Mouse (Mus musculus): ENCODE measurements around the gene Cutc. TPM values are rescaled to one million over a fixed set of nuclear protein-coding genes. Genes with fewer than 3 reads are reported as not detected.

Cutc gene
- polyA plus RNA-seq, 1 experiment: 5.2 TPM

- no peak for TF ChIP-seq POLR2A (IDR thresholded peaks at IDR 0.05; ENCODE audit: low read depth, low read length)
- no peak for TF ChIP-seq CTCF (IDR thresholded peaks at IDR 0.05; ENCODE audit: extremely low read depth, insufficient read depth, insufficient read length, insufficient replicate concordance)
- Histone ChIP-seq H3K27ac (ENCODE audit: insufficient read depth, low read length) (no peak overlapping the region), H3K36me3 (ENCODE audit: control insufficient read depth, insufficient read depth, low read length) (peaks cover 18% of the 10 kb centered on the region), H3K27me3 (ENCODE audit: control insufficient read depth, insufficient read depth, low read length) (no peaks in the 10 kb centered on the region), H3K4me1 (ENCODE audit: control insufficient read depth, insufficient read depth, insufficient read length) (peaks cover 4% of the 10 kb centered on the region; the same call in 1 of the 2 replicates), H3K4me3 (ENCODE audit: extremely low read depth, insufficient read depth, insufficient read length) (no peak overlapping the region)
- WGBS: 86% methylated on average over 22 of the region's 22 CpGs
- DNase-seq (ENCODE audit: low read depth in 1 of 2, low spot score in 2 of 2): no peak
Observed at GRCm38 (mm10) chr19:43729296-43730036, 23.3 kb upstream of the Cutc start.

DNA sequence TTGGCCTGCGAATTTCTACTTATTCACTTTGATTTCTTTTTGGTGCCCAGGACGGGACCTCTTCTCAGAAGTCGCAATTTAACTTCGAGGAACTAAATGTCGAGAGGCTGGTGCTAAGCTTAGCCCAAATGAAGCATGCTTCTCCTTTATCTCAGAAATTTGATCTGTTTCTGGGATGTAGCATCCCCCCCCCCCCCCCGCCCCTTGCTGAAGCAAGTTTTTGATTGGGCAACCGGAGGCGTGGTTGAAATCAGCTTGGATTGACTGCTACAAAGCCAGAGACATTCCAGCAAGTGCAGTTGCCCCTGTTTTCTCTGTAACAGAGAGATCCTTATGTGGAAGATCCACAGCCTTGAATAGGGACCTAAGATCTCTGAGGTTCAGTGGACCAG is 22.8 kb upstream of the Cutc start:
- peaks cover 4% of the 10 kb centered on the region; the same call in 1 of the 2 replicates for H3K4me1 ChIP-seq (ENCODE audit: control insufficient read depth, insufficient read depth, insufficient read length)
- no peak for DNase-seq (ENCODE audit: low read depth in 1 of 2, low spot score in 2 of 2)
- peaks cover 21% of the 10 kb centered on the region for H3K36me3 ChIP-seq (ENCODE audit: control insufficient read depth, insufficient read depth, low read length)
- no peak overlapping the region for H3K27ac ChIP-seq (ENCODE audit: insufficient read depth, low read length)
- H3K27me3 ChIP-seq (ENCODE audit: control insufficient read depth, insufficient read depth, low read length): no peaks in the 10 kb centered on the region
- TF ChIP-seq CTCF (IDR thresholded peaks at IDR 0.05; ENCODE audit: extremely low read depth, insufficient read depth, insufficient read length, insufficient replicate concordance): no peak
- no peak for TF ChIP-seq POLR2A (IDR thresholded peaks at IDR 0.05; ENCODE audit: low read depth, low read length)
- WGBS: 87% methylated on average over 8 of the region's 8 CpGs
- no peak overlapping the region for H3K4me3 ChIP-seq (ENCODE audit: extremely low read depth, insufficient read depth, insufficient read length)

GRCm38 (mm10) chr19:43731157-43731556 is 21.6 kb upstream of the Cutc start:
- Histone ChIP-seq H3K4me1 (ENCODE audit: control insufficient read depth, insufficient read depth, insufficient read length) (peaks cover 4% of the 10 kb centered on the region; the same call in 1 of the 2 replicates), H3K27me3 (ENCODE audit: control insufficient read depth, insufficient read depth, low read length) (no peaks in the 10 kb centered on the region), H3K4me3 (ENCODE audit: extremely low read depth, insufficient read depth, insufficient read length) (no peak overlapping the region), H3K36me3 (ENCODE audit: control insufficient read depth, insufficient read depth, low read length) (peaks cover 23% of the 10 kb centered on the region), H3K27ac (ENCODE audit: insufficient read depth, low read length) (no peak overlapping the region)
- WGBS: 93% methylated on average over 7 of the region's 7 CpGs
- no peak for DNase-seq (ENCODE audit: low read depth in 1 of 2, low spot score in 2 of 2)
- TF ChIP-seq POLR2A (IDR thresholded peaks at IDR 0.05; ENCODE audit: low read depth, low read length): no peak
- no peak for TF ChIP-seq CTCF (IDR thresholded peaks at IDR 0.05; ENCODE audit: extremely low read depth, insufficient read depth, insufficient read length, insufficient replicate concordance)

DNA sequence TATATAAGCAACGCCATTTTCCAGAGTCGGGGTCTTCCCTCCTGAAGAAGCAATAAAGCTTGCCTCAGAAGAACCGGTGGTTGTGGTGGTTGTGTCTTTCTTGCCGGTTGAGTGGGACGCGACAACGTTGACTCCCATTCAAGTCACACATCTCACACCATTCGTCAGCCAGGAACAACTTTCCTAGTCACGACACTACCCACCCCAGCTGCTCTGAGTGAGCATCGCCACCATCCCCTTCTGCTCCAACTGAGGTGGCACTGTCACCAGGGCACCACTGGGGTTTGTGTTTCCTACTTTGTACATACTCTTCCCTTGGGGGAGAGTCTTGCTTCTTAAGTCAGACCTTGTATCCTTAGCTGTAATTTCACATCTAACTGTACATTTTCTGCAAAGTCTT is 14.4 kb upstream of the Cutc start:
- H3K27ac ChIP-seq (ENCODE audit: insufficient read depth, low read length): no peak overlapping the region
- H3K36me3 ChIP-seq (ENCODE audit: control insufficient read depth, insufficient read depth, low read length): peaks cover 61% of the 10 kb centered on the region
- WGBS: 94% methylated on average over 10 of the region's 10 CpGs
- TF ChIP-seq POLR2A (IDR thresholded peaks at IDR 0.05; ENCODE audit: low read depth, low read length): no peak
- no peak for TF ChIP-seq CTCF (IDR thresholded peaks at IDR 0.05; ENCODE audit: extremely low read depth, insufficient read depth, insufficient read length, insufficient replicate concordance)
- no peaks in the 10 kb centered on the region for H3K4me1 ChIP-seq (ENCODE audit: control insufficient read depth, insufficient read depth, insufficient read length)
- DNase-seq (ENCODE audit: low read depth in 1 of 2, low spot score in 2 of 2): no peak
- H3K4me3 ChIP-seq (ENCODE audit: extremely low read depth, insufficient read depth, insufficient read length): no peak overlapping the region
- H3K27me3 ChIP-seq (ENCODE audit: control insufficient read depth, insufficient read depth, low read length): no peaks in the 10 kb centered on the region

- H3K36me3 ChIP-seq (ENCODE audit: control insufficient read depth, insufficient read depth, low read length): peaks cover 58% of the 10 kb centered on the region
- H3K27me3 ChIP-seq (ENCODE audit: control insufficient read depth, insufficient read depth, low read length): no peaks in the 10 kb centered on the region
- 94% methylated on average over 7 of the region's 7 CpGs for WGBS
- H3K4me1 ChIP-seq (ENCODE audit: control insufficient read depth, insufficient read depth, insufficient read length): no peaks in the 10 kb centered on the region
- H3K27ac ChIP-seq (ENCODE audit: insufficient read depth, low read length): no peak overlapping the region
- H3K4me3 ChIP-seq (ENCODE audit: extremely low read depth, insufficient read depth, insufficient read length): no peak overlapping the region
- no peak for DNase-seq (ENCODE audit: low read depth in 1 of 2, low spot score in 2 of 2)
- TF ChIP-seq POLR2A (IDR thresholded peaks at IDR 0.05; ENCODE audit: low read depth, low read length) (no peak), CTCF (IDR thresholded peaks at IDR 0.05; ENCODE audit: extremely low read depth, insufficient read depth, insufficient read length, insufficient replicate concordance) (no peak)
Observed at GRCm38 (mm10) chr19:43743401-43743800, 9.4 kb upstream of the Cutc start.

- Histone ChIP-seq H3K4me1 (ENCODE audit: control insufficient read depth, insufficient read depth, insufficient read length) (no peaks in the 10 kb centered on the region), H3K4me3 (ENCODE audit: extremely low read depth, insufficient read depth, insufficient read length) (no peak overlapping the region), H3K27me3 (ENCODE audit: control insufficient read depth, insufficient read depth, low read length) (no peaks in the 10 kb centered on the region), H3K27ac (ENCODE audit: insufficient read depth, low read length) (no peak overlapping the region), H3K36me3 (ENCODE audit: control insufficient read depth, insufficient read depth, low read length) (peaks cover 43% of the 10 kb centered on the region)
- 88% methylated on average over 3 of the region's 3 CpGs for WGBS
- DNase-seq (ENCODE audit: low read depth in 1 of 2, low spot score in 2 of 2): no peak
- TF ChIP-seq CTCF (IDR thresholded peaks at IDR 0.05; ENCODE audit: extremely low read depth, insufficient read depth, insufficient read length, insufficient replicate concordance): no peak
- no peak for TF ChIP-seq POLR2A (IDR thresholded peaks at IDR 0.05; ENCODE audit: low read depth, low read length)
Observed at GRCm38 (mm10) chr19:43745740-43746139, 7.1 kb upstream of the Cutc start.

- Histone ChIP-seq H3K4me1 (ENCODE audit: control insufficient read depth, insufficient read depth, insufficient read length) (no peaks in the 10 kb centered on the region), H3K4me3 (ENCODE audit: extremely low read depth, insufficient read depth, insufficient read length) (no peak overlapping the region), H3K36me3 (ENCODE audit: control insufficient read depth, insufficient read depth, low read length) (peaks cover 34% of the 10 kb centered on the region), H3K27me3 (ENCODE audit: control insufficient read depth, insufficient read depth, low read length) (no peaks in the 10 kb centered on the region), H3K27ac (ENCODE audit: insufficient read depth, low read length) (no peak overlapping the region)
- TF ChIP-seq CTCF (IDR thresholded peaks at IDR 0.05; ENCODE audit: extremely low read depth, insufficient read depth, insufficient read length, insufficient replicate concordance): no peak
- TF ChIP-seq POLR2A (IDR thresholded peaks at IDR 0.05; ENCODE audit: low read depth, low read length): no peak
- DNase-seq (ENCODE audit: low read depth in 1 of 2, low spot score in 2 of 2): no peak
- WGBS: 84% methylated on average over 4 of the region's 4 CpGs
Observed at GRCm38 (mm10) chr19:43747877-43748276, 4.9 kb upstream of the Cutc start.
